Mouse (Mus musculus) lung, postnatal 0 days (tissue): ENCODE data around the gene Sypl2.

Experiments
- CTCF ChIP-seq: IDR thresholded peaks from 2 replicates; pipeline ENCODE4 v1.5.1; 2016; ENCODE audit warnings: antibody characterized with exemption, mild to moderate bottlenecking
- EP300 ChIP-seq: IDR thresholded peaks from 2 replicates; pipeline ENCODE4 v1.6.1; 2016; ENCODE audit warnings: antibody characterized with exemption, mild to moderate bottlenecking, control low read depth

GRCm38 (mm10) chr3:108165532-108166315 lies 60.7 kb downstream of the Sypl2 start:
- no peak for TF ChIP-seq CTCF
- no peak for TF ChIP-seq EP300
